Mouse (Mus musculus): ENCODE results near the gene Ripor1. TPM values are rescaled to one million over a fixed set of nuclear protein-coding genes. Genes with fewer than 3 reads are reported as not detected.

Ripor1 gene
- total and polyA plus RNA-seq, 3 experiments, result 0.24 to 7.2 (median 1.7) TPM

DNA sequence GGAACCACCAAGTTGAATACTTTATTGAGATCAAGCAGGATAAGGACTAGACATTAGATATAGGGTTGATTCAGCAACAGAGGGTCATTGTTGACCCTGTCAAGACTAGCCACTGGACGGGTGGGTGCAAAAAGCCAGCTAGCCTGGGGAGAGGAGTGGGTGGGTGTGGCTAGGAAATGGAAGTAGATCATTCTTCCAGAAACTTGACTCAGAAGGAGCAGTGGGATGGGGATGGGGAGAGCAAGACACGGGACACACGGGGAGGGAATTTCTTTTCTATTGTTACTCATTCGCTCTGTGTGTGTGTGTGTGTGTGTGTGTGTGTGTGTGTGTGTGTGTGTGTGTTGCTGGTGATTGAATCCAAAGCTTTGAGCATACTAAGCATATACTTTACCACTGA, 4.7 kb downstream of the Ripor1 start:
- peaks cover 0 to 20% of the 10 kb centered on the region in 2 experiments for H3K36me3 ChIP-seq (replicated peaks in 1 of 2; ENCODE audit: control insufficient read depth in 1 of 2, insufficient read depth in 1 of 2, low read length in 1 of 2)
- H3K27me3 ChIP-seq (replicated peaks), result no peaks in the 10 kb centered on the region
- no peak overlapping the region for H3K27ac ChIP-seq (ENCODE audit: insufficient read depth, low read depth)
- in situ Hi-C loops (cut with MboI; ENCODE audit: low pct_ligation_motif_present, low pct_unique_long_range_greater_than_20kb, low sequenced_read_pairs) (no loop called here), dilution Hi-C loops (cut with MboI; ENCODE audit: extremely low pct_ligation_motif_present, extremely low pct_unique_long_range_greater_than_20kb, low sequenced_read_pairs) (no loop called here)
- no peaks in the 10 kb centered on the region for H3K9me3 ChIP-seq (replicated peaks; ENCODE audit: low read length)
- no peak overlapping the region for H3K9ac ChIP-seq (ENCODE audit: insufficient read depth, low read depth)
- no peaks in the 10 kb centered on the region for H3K79me2 ChIP-seq (replicated peaks; ENCODE audit: control insufficient read depth, extremely low read depth, insufficient read depth, poor library complexity, severe bottlenecking)
- DNase-seq (ENCODE audit: extremely low read depth), result no peak
- no peak for TF ChIP-seq MAFK (IDR thresholded peaks at IDR 0.05; ENCODE audit: insufficient replicate concordance, low read length)
- TF ChIP-seq POLR2AphosphoS2 (IDR thresholded peaks at IDR 0.05; ENCODE audit: low read depth, low read length), result no peak
- no peak for TF ChIP-seq IRF4 (IDR thresholded peaks at IDR 0.05; ENCODE audit: low read depth, low read length)
- TF ChIP-seq UBTF (IDR thresholded peaks at IDR 0.05; ENCODE audit: low read depth, low read length), result no peak
- TF ChIP-seq CHD1 (IDR thresholded peaks at IDR 0.05; ENCODE audit: low read depth, low read length), result no peak
- no peak for TF ChIP-seq EP300 (IDR thresholded peaks at IDR 0.05; ENCODE audit: low read length)
- no peak for TF ChIP-seq MXI1 (IDR thresholded peaks at IDR 0.05; ENCODE audit: low read depth, low read length)
- no peak for TF ChIP-seq ZKSCAN1 (IDR thresholded peaks at IDR 0.05; ENCODE audit: borderline replicate concordance, low read depth, low read length)
- no peak for TF ChIP-seq GABPA (IDR thresholded peaks at IDR 0.05; ENCODE audit: insufficient replicate concordance, low read depth, low read length)
- TF ChIP-seq RCOR1 (conservative IDR thresholded peaks at IDR 0.05; ENCODE audit: low read depth, low read length), result no peak
- no peak for TF ChIP-seq TBP (conservative IDR thresholded peaks at IDR 0.05; ENCODE audit: low read depth, low read length)
- TF ChIP-seq CHD2 (IDR thresholded peaks at IDR 0.05; ENCODE audit: low read length), result no peak
- TF ChIP-seq NRF1 (IDR thresholded peaks at IDR 0.05; ENCODE audit: low read depth, low read length), result no peak
- TF ChIP-seq USF2 (conservative IDR thresholded peaks at IDR 0.05; ENCODE audit: low read depth, low read length), result no peak
- TF ChIP-seq MEF2A (IDR thresholded peaks at IDR 0.05; ENCODE audit: borderline replicate concordance, low read depth, low read length), result no peak
- no peak for TF ChIP-seq POLR2A (IDR thresholded peaks at IDR 0.05; ENCODE audit: low read depth, low read length)
- no peak for TF ChIP-seq KAT2A (IDR thresholded peaks at IDR 0.05; ENCODE audit: insufficient replicate concordance, low read length)
- H3K4me2 ChIP-seq (ENCODE audit: insufficient read depth, low read depth, poor library complexity, severe bottlenecking), result no peak overlapping the region
- no peak overlapping the region for H3K4me3 ChIP-seq (replicated peaks in 1 of 3; ENCODE audit: low read depth in 2 of 3, low read length in 2 of 3, poor library complexity in 1 of 3)
- peaks cover 7 to 29% of the 10 kb centered on the region in 2 experiments for H3K4me1 ChIP-seq (ENCODE audit: control insufficient read depth in 1 of 2, insufficient read depth in 2 of 2)

DNA sequence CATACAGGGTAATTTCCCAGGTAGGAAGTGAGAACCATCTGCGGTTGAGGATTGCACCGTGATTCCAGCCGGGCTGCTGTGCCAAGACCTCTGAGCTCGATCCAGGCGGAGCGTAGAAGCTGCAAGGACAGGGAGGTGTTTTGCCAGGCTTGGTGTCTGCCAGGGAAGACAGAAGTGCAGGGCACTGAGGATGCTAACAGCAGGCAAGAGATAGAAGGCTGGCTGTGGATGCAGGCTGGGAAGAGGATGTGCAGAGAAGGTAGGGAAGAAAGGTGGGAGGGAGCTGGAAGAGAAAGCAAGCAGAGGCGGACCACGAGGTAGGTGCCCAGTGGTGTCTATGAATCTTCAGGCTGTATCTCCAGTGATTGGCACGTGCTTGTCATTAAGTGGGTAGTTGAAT, 6.8 kb downstream of the Ripor1 start:
- in situ Hi-C loops (cut with MboI; ENCODE audit: low pct_ligation_motif_present, low pct_unique_long_range_greater_than_20kb, low sequenced_read_pairs) (no loop called here), dilution Hi-C loops (cut with MboI; ENCODE audit: extremely low pct_ligation_motif_present, extremely low pct_unique_long_range_greater_than_20kb, low sequenced_read_pairs) (no loop called here)
- H3K4me3 ChIP-seq (replicated peaks in 1 of 3; ENCODE audit: low read depth in 2 of 3, low read length in 2 of 3, poor library complexity in 1 of 3), result no peak overlapping the region
- no peak overlapping the region for H3K9ac ChIP-seq (ENCODE audit: insufficient read depth, low read depth)
- H3K27ac ChIP-seq (ENCODE audit: insufficient read depth, low read depth), result no peak overlapping the region
- TF ChIP-seq HCFC1 (IDR thresholded peaks at IDR 0.05; ENCODE audit: low read depth, low read length) (no peak), ZKSCAN1 (IDR thresholded peaks at IDR 0.05; ENCODE audit: borderline replicate concordance, low read depth, low read length) (no peak), CTCF (conservative IDR thresholded peaks at IDR 0.05 in 1 of 2, IDR thresholded peaks at IDR 0.05 in 1 of 2; ENCODE audit: low read depth in 2 of 2, low read length in 2 of 2) (no peak), NELFE (IDR thresholded peaks at IDR 0.05; ENCODE audit: low read depth, low read length) (no peak), BHLHE40 (IDR thresholded peaks at IDR 0.05; ENCODE audit: low read depth, low read length) (no peak)
- DNase-seq (ENCODE audit: extremely low read depth), result no peak
- no peak overlapping the region for H3K4me2 ChIP-seq (ENCODE audit: insufficient read depth, low read depth, poor library complexity, severe bottlenecking)
- H3K9me3 ChIP-seq (replicated peaks; ENCODE audit: low read length), result no peaks in the 10 kb centered on the region
- peaks cover 11 to 41% of the 10 kb centered on the region in 2 experiments for H3K36me3 ChIP-seq (replicated peaks in 1 of 2; ENCODE audit: control insufficient read depth in 1 of 2, insufficient read depth in 1 of 2, low read length in 1 of 2)
- no peaks in the 10 kb centered on the region for H3K27me3 ChIP-seq (replicated peaks)
- no peaks in the 10 kb centered on the region for H3K79me2 ChIP-seq (replicated peaks; ENCODE audit: control insufficient read depth, extremely low read depth, insufficient read depth, poor library complexity, severe bottlenecking)
- H3K4me1 ChIP-seq (ENCODE audit: control insufficient read depth in 1 of 2, insufficient read depth in 2 of 2), result peaks cover 7 to 18% of the 10 kb centered on the region in 2 experiments

All from CH12.LX (cell line).